Mouse (Mus musculus) embryonic facial prominence, embryonic 14.5 days (tissue): ENCODE results near the gene Kcne2. TPM values are rescaled to one million over a fixed set of nuclear protein-coding genes. Genes with fewer than 3 reads are reported as not detected.

Experiments
- ATAC-seq: fragments of 200-750 bp; cut with Nextera tagmentation; 2 replicates; pipeline ENCODE4 v1.8.0; 2017; ENCODE audit warnings: low read depth, moderate number of reproducible peaks, moderate TSS enrichment
- DNase-seq: peaks from one replicate; pipeline ENCODE4 v3.0.0-alpha.2; 2015; ENCODE audit warnings: low spot score
- H3K27ac ChIP-seq: fragments of 300-500 bp; sonication (generic); replicated peaks from 2 replicates; pipeline ENCODE4 v1.5.1; 2014; ENCODE audit warnings: low read depth, mild to moderate bottlenecking, low read length, moderate library complexity
- H3K27me3 ChIP-seq: fragments of 300-500 bp; sonication (generic); replicated peaks from 2 replicates; pipeline ENCODE4 v1.6.1; 2014; ENCODE audit warnings: low read length; ENCODE audit not compliant: control insufficient read depth, insufficient read depth
- H3K36me3 ChIP-seq: fragments of 300-500 bp; sonication (generic); 2 replicates; pipeline ENCODE4 v1.6.1; 2014; ENCODE audit warnings: low read length, mixed read lengths; ENCODE audit not compliant: control insufficient read depth, insufficient read depth
- H3K4me1 ChIP-seq: fragments of 300-500 bp; sonication (generic); 2 replicates; pipeline ENCODE4 v1.6.1; 2014; ENCODE audit warnings: antibody characterized with exemption, low read length; ENCODE audit not compliant: control insufficient read depth, insufficient read depth
- H3K4me2 ChIP-seq: fragments of 300-500 bp; sonication (generic); 2 replicates; pipeline ENCODE4 v1.6.1; 2014; ENCODE audit warnings: low read depth, mild to moderate bottlenecking, low read length, moderate library complexity, mixed read lengths
- H3K4me3 ChIP-seq: fragments of 300-500 bp; sonication (generic); 2 replicates; pipeline ENCODE4 v1.5.1; 2014; ENCODE audit warnings: low read depth, mild to moderate bottlenecking, low read length
- H3K9ac ChIP-seq: fragments of 300-500 bp; sonication (generic); 2 replicates; pipeline ENCODE4 v1.6.1; 2014; ENCODE audit warnings: low read depth, mild to moderate bottlenecking, low read length, moderate library complexity, mixed read lengths
- H3K9me3 ChIP-seq: fragments of 300-500 bp; sonication (generic); 2 replicates; pipeline ENCODE4 v1.6.1; 2016; ENCODE audit warnings: low read length; ENCODE audit not compliant: control insufficient read depth
- WGBS: fragments of 180-500 bp; shearing (Covaris S2); extraction: QIAGEN DNeasy Blood & Tissue Kit; methylation state at CpG from one replicate; pipeline ENCODE4 v1.1.7; 2014; 5-methylcytosine and 5-hydroxymethylcytosine counted together
- polyA plus RNA-seq: library from polyadenylated mRNA; unstranded; fragments of >200 nt; fragmentation: Nextera tagmentation; extraction: Ambion mirVana; gene quantifications from 2 replicates; pipeline ENCODE4 v1.2.1, GENCODE M21; 2014

Kcne2 gene
- polyA plus RNA-seq, 1 experiment from 2014 or later = 2.3 TPM

DNA sequence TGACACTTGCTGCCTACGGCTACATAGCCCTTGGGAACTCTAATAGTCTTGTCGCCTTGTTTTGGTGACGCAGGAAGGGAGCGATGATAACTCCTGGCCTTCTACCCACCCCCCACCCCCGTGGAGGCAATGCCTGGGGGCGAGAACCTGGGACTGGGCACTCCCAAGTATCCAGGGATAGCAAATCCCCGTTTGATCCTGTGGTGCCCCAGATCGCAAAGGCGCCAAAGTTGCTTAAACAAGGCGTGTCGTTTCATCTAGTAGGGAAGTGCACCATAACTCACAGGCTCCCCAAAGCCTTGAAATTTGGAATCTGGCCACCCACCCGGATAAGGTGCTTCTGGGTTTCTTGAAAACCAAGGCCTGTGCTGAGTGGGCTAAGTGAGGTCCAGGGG lies 9.2 kb downstream of the Kcne2 start:
- WGBS = under 1% methylated on average over 12 of the region's 12 CpGs
- Histone ChIP-seq H3K36me3 (peaks cover 14% of the 10 kb centered on the region; the same call in 1 of the 2 replicates), H3K4me3 (peak overlapping the region; percentile 74), H3K4me1 (peaks cover 14% of the 10 kb centered on the region), H3K27me3 (no peaks in the 10 kb centered on the region), H3K9me3 (no peaks in the 10 kb centered on the region), H3K27ac (peak overlapping the region; percentile 35), H3K4me2 (peak overlapping the region; percentile 68), H3K9ac (peak overlapping the region; percentile 81)
- DNase-seq = peak; percentile 22
- peak; percentile 38 for ATAC-seq

DNA sequence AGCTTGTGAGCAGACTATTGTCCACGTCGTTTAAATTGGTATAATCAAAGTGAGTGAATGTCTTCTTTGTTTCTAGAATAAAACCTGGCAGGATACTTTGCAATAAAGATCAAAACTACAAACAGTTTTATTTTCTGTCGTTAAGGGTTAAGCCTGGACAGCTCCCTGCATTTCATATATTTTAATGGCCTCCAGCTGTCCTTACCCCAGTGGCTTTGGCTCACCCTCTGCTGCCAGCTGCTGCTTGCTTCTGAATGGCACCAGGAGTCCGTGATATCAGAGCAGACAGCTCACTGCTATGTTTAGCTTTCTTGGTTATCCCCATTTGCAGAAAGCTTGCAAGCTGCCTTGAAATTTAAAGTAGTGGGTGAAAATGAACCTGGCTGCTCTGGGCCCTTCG lies 9.8 kb downstream of the Kcne2 start:
- peaks cover 20% of the 10 kb centered on the region for H3K36me3 ChIP-seq
- peak overlapping the region; percentile 35 for H3K27ac ChIP-seq
- DNase-seq = peak; percentile 76
- H3K4me1 ChIP-seq = peaks cover 14% of the 10 kb centered on the region
- H3K4me3 ChIP-seq = peak overlapping the region; percentile 74
- peak; percentile 32; the same call in 1 of the 2 replicates for ATAC-seq
- WGBS = 16% methylated on average over 5 of the region's 5 CpGs
- H3K9me3 ChIP-seq = no peaks in the 10 kb centered on the region
- peak overlapping the region; percentile 68 for H3K4me2 ChIP-seq
- peak overlapping the region; percentile 81 for H3K9ac ChIP-seq
- H3K27me3 ChIP-seq = no peaks in the 10 kb centered on the region

DNA sequence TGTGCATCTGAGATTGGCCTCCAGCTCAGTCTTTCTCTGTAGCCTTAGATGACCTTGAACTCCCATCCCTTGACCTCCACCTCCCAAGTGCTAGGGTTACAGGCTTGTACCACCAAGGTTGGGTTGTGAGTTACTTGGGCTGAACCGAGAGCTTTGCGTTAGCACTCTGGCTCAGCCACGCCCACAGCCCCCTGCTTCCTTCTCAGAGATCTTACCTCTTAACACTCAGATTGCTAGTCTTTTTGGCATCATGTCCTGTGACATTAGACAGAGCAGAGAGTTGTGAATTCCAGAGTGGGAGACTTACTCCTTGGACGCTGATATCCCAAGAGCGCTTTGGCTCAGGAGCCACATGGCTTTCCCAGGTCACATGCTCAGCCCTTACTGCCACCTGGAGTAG lies 10.3 kb downstream of the Kcne2 start:
- H3K36me3 ChIP-seq = peaks cover 25% of the 10 kb centered on the region
- H3K9me3 ChIP-seq = no peaks in the 10 kb centered on the region
- ATAC-seq (no peak), DNase-seq (no peak)
- H3K9ac ChIP-seq = 0 out of 2 replicates have a peak overlapping the region, but pooled peaks have one; percentile 81
- H3K4me1 ChIP-seq = peaks cover 14% of the 10 kb centered on the region
- 49% methylated on average over 5 of the region's 5 CpGs for WGBS
- peak overlapping the region; percentile 74 for H3K4me3 ChIP-seq
- no peaks in the 10 kb centered on the region for H3K27me3 ChIP-seq
- peak overlapping the region; percentile 68 for H3K4me2 ChIP-seq
- H3K27ac ChIP-seq = no peak overlapping the region

DNA sequence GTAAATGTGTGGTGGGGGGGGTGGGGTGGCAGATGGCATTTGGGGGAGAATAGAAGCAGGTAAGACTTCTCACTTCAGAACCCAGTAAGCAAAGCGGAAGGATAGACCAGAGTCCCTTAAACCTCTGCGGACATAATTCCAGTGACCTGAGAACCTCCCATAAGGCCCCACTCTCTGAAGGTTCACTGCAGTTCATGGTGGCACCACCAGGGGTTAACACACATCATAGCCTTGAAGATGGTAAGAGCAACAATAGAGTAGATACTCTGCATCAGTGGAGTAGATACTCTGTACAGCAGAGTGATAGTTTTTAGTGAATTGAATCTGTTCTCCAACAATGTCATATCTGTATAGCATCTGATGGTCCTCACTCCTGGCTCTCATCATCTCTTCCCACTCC lies 13.3 kb downstream of the Kcne2 start:
- no peak overlapping the region for H3K9ac ChIP-seq
- H3K36me3 ChIP-seq = peaks cover 46% of the 10 kb centered on the region
- DNase-seq (no peak), ATAC-seq (no peak)
- no peaks in the 10 kb centered on the region for H3K9me3 ChIP-seq
- H3K4me1 ChIP-seq = peaks cover 10% of the 10 kb centered on the region
- no peak overlapping the region for H3K27ac ChIP-seq
- H3K27me3 ChIP-seq = no peaks in the 10 kb centered on the region
- no peak overlapping the region for H3K4me3 ChIP-seq
- no peak overlapping the region for H3K4me2 ChIP-seq
- WGBS = 88% methylated on average over 2 of the region's 2 CpGs

DNA sequence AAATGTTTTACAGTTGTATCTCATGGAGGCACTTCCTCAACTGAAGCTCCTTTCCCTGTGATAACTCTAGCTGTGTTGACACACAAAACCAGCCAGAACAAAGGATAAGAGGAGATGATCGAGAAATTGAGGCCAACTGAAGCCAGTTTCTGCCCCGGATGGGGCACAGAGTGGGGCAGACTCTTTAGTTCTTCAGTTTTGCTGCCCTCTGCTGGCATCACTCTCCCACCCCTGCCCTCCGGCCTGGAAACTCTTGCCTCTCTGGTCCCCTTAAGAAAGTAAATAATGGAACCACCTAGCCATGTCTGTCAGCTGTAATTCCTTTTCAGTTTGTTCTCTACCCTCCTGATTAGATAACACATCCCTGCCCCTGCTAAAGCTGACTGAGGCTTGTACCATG lies 15.8 kb downstream of the Kcne2 start:
- no peak overlapping the region for H3K4me3 ChIP-seq
- no peaks in the 10 kb centered on the region for H3K4me1 ChIP-seq
- WGBS = 79% methylated on average over 3 of the region's 3 CpGs
- no peaks in the 10 kb centered on the region for H3K9me3 ChIP-seq
- no peak overlapping the region for H3K9ac ChIP-seq
- ATAC-seq (no peak), DNase-seq (no peak)
- no peak overlapping the region for H3K4me2 ChIP-seq
- H3K36me3 ChIP-seq = peaks cover 66% of the 10 kb centered on the region
- no peaks in the 10 kb centered on the region for H3K27me3 ChIP-seq
- no peak overlapping the region for H3K27ac ChIP-seq

GRCm38 (mm10) chr16:92309126-92309525 lies 16.9 kb downstream of the Kcne2 start:
- no peak overlapping the region for H3K9ac ChIP-seq
- no peak overlapping the region for H3K27ac ChIP-seq
- no peaks in the 10 kb centered on the region for H3K4me1 ChIP-seq
- H3K36me3 ChIP-seq = peaks cover 66% of the 10 kb centered on the region
- no peak overlapping the region for H3K4me2 ChIP-seq
- WGBS = 40% methylated on average over 4 of the region's 4 CpGs
- no peak overlapping the region for H3K4me3 ChIP-seq
- ATAC-seq (no peak), DNase-seq (no peak)
- no peaks in the 10 kb centered on the region for H3K9me3 ChIP-seq
- H3K27me3 ChIP-seq = no peaks in the 10 kb centered on the region

DNA sequence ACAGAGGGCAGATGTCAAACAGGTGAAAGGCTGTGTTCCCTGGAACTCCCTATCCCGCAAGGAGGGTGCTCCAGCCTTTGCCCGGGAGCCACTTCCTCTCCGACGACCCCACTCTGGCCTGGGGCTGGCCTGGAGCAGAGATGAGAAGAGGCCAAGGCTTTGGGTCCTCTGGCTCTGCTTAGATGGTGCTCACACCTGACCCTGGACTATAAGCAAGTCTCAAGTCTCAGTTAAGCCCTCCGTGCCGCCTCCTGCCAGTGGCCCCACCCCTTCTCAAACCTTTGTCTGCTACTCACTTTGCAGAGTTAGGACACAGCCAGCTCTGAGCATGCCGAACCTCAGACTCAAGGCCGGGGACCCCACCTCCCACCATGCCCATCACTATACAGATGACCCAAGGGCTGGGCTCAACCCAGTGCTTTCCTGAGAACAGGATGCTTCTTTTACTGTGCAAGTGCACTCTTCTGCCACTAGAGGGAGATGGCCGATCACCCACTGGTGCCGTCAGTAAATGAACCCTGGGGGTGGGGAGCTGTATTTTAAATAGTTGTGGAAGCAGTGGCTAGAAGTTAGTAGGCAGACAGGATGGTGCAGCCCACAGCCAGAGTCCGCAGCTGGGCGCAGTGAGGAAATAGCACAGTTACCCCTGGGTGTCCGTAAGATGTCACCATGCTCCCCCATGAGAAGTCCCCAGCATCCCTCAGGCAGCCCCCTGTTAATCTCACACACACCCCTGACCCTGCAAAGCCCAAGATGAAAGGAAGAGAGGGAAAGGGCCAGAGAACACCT lies 22.0 kb downstream of the Kcne2 start:
- no peak overlapping the region for H3K4me2 ChIP-seq
- peak; percentile 81 for ATAC-seq
- no peaks in the 10 kb centered on the region for H3K27me3 ChIP-seq
- 45% methylated on average over 13 of the region's 13 CpGs for WGBS
- no peaks in the 10 kb centered on the region for H3K9me3 ChIP-seq
- H3K4me1 ChIP-seq = no peaks in the 10 kb centered on the region
- DNase-seq = peak; percentile 87
- peaks cover 28% of the 10 kb centered on the region for H3K36me3 ChIP-seq
- H3K4me3 ChIP-seq = no peak overlapping the region
- no peak overlapping the region for H3K27ac ChIP-seq
- no peak overlapping the region for H3K9ac ChIP-seq

DNA sequence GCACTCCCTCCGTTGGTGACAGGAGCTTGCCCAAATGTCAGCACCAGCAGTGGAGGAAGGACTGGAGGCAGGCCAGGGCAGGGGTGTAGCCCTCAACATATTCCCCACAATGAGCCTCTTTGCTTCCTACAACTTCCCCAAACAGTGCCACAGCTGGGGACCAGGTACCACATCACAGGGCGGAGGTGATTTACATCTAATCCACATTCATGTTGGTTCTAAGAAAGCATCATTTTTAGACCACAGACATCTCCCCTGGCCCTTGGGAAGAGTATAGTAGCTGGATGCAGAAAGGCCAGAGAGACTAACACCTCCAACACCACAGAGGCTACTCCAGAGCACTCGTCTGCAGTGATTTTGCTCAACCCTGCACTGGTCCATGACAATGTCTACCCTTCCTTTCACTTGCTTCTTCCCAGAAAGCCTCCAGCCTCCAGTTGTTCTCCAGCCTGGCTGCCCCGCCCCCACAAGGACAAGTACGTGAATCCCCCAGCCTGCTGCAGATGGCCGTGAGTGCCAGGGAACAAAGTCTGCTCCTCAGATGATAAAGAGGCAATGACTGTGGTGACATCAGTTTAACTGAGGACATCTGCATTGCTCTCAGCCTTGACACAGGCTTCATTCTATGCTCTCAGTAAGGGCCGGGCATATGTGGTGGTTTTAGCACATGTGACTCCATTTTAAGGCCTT lies 24.0 kb downstream of the Kcne2 start:
- DNase-seq (no peak), ATAC-seq (no peak)
- Histone ChIP-seq H3K4me3 (no peak overlapping the region), H3K27ac (no peak overlapping the region), H3K36me3 (peaks cover 14% of the 10 kb centered on the region), H3K9me3 (no peaks in the 10 kb centered on the region), H3K4me1 (no peaks in the 10 kb centered on the region), H3K27me3 (no peaks in the 10 kb centered on the region), H3K4me2 (no peak overlapping the region), H3K9ac (no peak overlapping the region)
- 72% methylated on average over 7 of the region's 7 CpGs for WGBS
